Mouse (Mus musculus) cortical plate, adult 2 months (tissue): ENCODE data around the gene Phactr1.

ENCODE experiments used
- CTCF ChIP-seq: fragments of 200-500 bp; IDR thresholded peaks from 2 replicates; pipeline ENCODE4 v1.5.1; 2011; ENCODE audit warnings: mild to moderate bottlenecking, control low read depth, low read length; ENCODE audit not compliant: insufficient read depth; ENCODE audit errors: extremely low read depth
- POLR2A ChIP-seq: fragments of 200-500 bp; IDR thresholded peaks from 2 replicates; pipeline ENCODE4 v1.6.1; 2011; ENCODE audit warnings: mild to moderate bottlenecking, low read length, control low read depth; ENCODE audit not compliant: insufficient read depth; ENCODE audit errors: extremely low read depth

GRCm38 (mm10) chr13:42927778-42928177, 247.4 kb downstream of the Phactr1 start:
- TF ChIP-seq CTCF (no peak), POLR2A (no peak)
